Mouse (Mus musculus): Measurements from ENCODE around the gene Ttc28. TPM values are rescaled to one million over a fixed set of nuclear protein-coding genes. Genes with fewer than 3 reads are reported as not detected.

The Ttc28 gene
- polyA plus RNA-seq, 2 experiments: 0.48 to 0.81 TPM

- ATAC-seq (ENCODE audit: insufficient read depth): no peak
- H3K4me1 ChIP-seq (replicated peaks; ENCODE audit: control insufficient read depth in 2 of 2, insufficient read depth in 2 of 2, low read length in 1 of 2): peaks cover 0 to 3% of the 10 kb centered on the region in 2 experiments; a peak in 1 of 4 replicates
- DNase-seq (ENCODE audit: low read depth in 3 of 3, low spot score in 3 of 3): no peak
- WGBS (ENCODE audit: insufficient replicate concordance): 60% methylated on average over 4 of the region's 4 CpGs
- H3K9me3 ChIP-seq (ENCODE audit: control insufficient read depth, low read length): no peaks in the 10 kb centered on the region
- no peaks in the 10 kb centered on the region for H3K36me3 ChIP-seq (replicated peaks; ENCODE audit: control insufficient read depth, insufficient read depth, low read depth)
- H3K27ac ChIP-seq: no peak overlapping the region
- H3K4me3 ChIP-seq (ENCODE audit: insufficient read depth in 1 of 2, low read depth in 2 of 2, low read length in 2 of 2): no peak overlapping the region
- no peaks in the 10 kb centered on the region for H3K27me3 ChIP-seq (ENCODE audit: control insufficient read depth, insufficient read depth, low read length)
- TF ChIP-seq CTCF (IDR thresholded peaks at IDR 0.05; ENCODE audit: low read depth): no peak
- TF ChIP-seq EP300 (IDR thresholded peaks at IDR 0.05; ENCODE audit: low read depth): no peak
- no peak overlapping the region for H3K4me2 ChIP-seq (ENCODE audit: low read depth)
- no peak overlapping the region for H3K9ac ChIP-seq (replicated peaks)
These were observed 263.2 kb downstream of the Ttc28 start for GRCm38 (mm10) chr5:111142837-111143236.

DNA sequence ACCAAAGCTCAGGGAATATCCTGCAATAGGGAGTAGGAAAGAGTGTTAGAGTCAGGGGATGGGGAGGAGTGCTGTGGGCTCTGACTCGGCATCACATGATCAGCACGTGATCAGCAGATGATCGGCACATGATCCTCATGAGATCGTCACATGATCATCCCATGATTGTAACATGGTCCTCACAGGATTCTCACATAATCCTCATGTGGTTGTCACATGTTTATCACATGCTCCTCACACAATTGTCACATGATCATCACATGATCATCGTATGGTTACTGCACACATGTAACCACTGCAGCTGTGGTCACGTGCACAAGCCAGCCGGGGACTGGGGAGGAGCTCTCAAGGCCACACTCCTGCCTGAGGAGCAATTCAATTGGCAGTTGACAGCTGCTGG lies 264.8 kb downstream of the Ttc28 start:
- Histone ChIP-seq H3K9me3 (ENCODE audit: control insufficient read depth, low read length) (no peaks in the 10 kb centered on the region), H3K4me1 (replicated peaks; ENCODE audit: control insufficient read depth in 2 of 2, insufficient read depth in 2 of 2, low read length in 1 of 2) (peaks cover 0 to 3% of the 10 kb centered on the region in 2 experiments; a peak in 1 of 4 replicates), H3K9ac (replicated peaks) (no peak overlapping the region), H3K36me3 (replicated peaks; ENCODE audit: control insufficient read depth, insufficient read depth, low read depth) (no peaks in the 10 kb centered on the region), H3K4me3 (ENCODE audit: insufficient read depth in 1 of 2, low read depth in 2 of 2, low read length in 2 of 2) (no peak overlapping the region), H3K27me3 (ENCODE audit: control insufficient read depth, insufficient read depth, low read length) (no peaks in the 10 kb centered on the region), H3K4me2 (ENCODE audit: low read depth) (no peak overlapping the region), H3K27ac (no peak overlapping the region)
- no peak for DNase-seq (ENCODE audit: low read depth in 3 of 3, low spot score in 3 of 3)
- 78% methylated on average over 7 of the region's 7 CpGs for WGBS (ENCODE audit: insufficient replicate concordance)
- ATAC-seq (ENCODE audit: insufficient read depth): no peak
- TF ChIP-seq CTCF (IDR thresholded peaks at IDR 0.05; ENCODE audit: low read depth) (no peak), EP300 (IDR thresholded peaks at IDR 0.05; ENCODE audit: low read depth) (no peak)

DNA sequence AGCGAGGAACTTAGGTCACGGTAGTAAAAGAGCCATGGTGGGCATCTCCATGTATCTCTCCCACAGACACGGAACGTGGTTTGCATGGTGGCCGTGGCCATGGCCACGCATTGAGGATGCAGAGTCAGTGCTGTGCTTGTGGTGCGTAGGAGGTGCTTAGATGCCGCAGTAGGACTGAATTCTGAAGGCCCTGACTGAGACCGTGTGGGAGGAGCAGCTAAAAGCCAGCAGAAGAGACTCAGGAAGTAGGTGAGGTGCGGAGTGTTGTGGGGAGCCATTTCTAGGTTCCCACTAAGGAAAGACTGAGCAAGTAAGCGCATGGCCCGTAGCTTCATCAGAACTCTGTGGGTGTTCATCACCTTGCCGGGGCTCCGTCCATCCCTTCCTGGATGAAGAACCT lies 271.0 kb downstream of the Ttc28 start:
- no peak overlapping the region for H3K9ac ChIP-seq (replicated peaks)
- no peak for ATAC-seq (ENCODE audit: insufficient read depth)
- H3K4me3 ChIP-seq (ENCODE audit: insufficient read depth in 1 of 2, low read depth in 2 of 2, low read length in 2 of 2): no peak overlapping the region
- H3K27ac ChIP-seq: no peak overlapping the region
- H3K9me3 ChIP-seq (ENCODE audit: control insufficient read depth, low read length): no peaks in the 10 kb centered on the region
- no peak overlapping the region for H3K4me2 ChIP-seq (ENCODE audit: low read depth)
- no peaks in the 10 kb centered on the region for H3K4me1 ChIP-seq (replicated peaks; ENCODE audit: control insufficient read depth in 2 of 2, insufficient read depth in 2 of 2, low read length in 1 of 2)
- no peak for DNase-seq (ENCODE audit: low read depth in 3 of 3, low spot score in 3 of 3)
- no peaks in the 10 kb centered on the region for H3K27me3 ChIP-seq (ENCODE audit: control insufficient read depth, insufficient read depth, low read length)
- no peak for TF ChIP-seq EP300 (IDR thresholded peaks at IDR 0.05; ENCODE audit: low read depth)
- no peak for TF ChIP-seq CTCF (IDR thresholded peaks at IDR 0.05; ENCODE audit: low read depth)
- 73% methylated on average over 14 of the region's 14 CpGs for WGBS (ENCODE audit: insufficient replicate concordance)
- no peaks in the 10 kb centered on the region for H3K36me3 ChIP-seq (replicated peaks; ENCODE audit: control insufficient read depth, insufficient read depth, low read depth)

DNA sequence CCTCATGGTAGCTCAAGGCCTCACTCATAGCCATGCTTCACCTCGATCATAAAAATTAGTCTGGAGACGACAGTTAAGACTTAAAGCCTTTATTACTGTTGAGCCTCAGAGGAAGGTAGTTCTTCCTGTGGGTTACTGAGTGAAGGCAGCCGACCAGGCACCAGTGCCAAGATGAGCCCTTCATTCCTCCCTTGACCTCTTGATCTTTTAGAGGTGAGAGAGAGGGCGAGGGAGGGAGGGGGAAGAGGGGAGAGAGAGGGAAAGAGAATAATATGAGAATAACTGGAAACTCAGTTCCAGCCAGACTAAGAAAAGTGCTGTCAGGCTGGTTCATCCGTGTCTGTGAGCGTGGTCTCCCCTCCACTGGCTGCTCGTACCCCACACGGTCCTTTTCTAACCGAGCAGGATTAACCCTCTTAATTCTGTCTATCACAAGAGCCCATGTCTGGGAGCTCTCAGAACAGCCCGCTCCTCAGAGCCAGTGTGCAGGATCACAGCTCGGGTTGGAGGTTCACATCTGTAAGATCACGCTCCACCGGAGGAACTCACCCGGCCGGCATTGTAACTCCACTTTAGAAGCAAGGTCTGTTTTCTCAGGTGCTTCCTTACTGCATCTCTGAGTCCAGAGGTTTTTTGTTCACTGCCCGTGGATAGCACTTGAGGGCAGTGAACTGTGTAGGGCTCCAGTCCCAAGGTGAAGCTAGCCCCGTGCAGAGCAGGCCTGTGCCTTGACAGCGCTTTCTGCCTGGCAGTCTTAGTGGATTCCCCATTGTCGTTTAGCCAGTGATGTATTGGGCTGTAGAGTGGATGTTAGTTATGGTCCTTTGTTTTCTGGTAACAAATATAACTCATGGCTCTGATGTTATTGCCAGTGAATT lies 272.5 kb downstream of the Ttc28 start:
- no peak for ATAC-seq (ENCODE audit: insufficient read depth)

DNA sequence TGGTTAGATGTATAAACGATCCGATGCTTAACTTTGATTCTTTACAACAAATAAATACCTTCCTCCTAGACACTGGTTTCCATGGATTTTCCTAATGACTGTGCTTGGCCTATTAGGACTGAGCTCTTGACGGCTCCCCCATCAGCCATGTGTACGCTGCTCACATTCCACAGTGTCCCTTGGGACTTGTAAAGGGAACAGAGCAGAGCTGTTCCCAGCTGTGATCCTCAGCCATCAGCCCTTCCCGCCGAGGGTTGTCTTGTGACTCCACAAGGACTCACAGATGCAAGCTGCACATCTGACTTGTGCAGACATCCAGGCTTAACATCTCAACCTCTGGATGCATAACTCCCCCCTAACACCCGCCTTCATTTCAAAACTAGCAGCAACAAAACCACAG lies 275.0 kb downstream of the Ttc28 start:
- no peak overlapping the region for H3K9ac ChIP-seq (replicated peaks)
- TF ChIP-seq EP300 (IDR thresholded peaks at IDR 0.05; ENCODE audit: low read depth) (no peak), CTCF (IDR thresholded peaks at IDR 0.05; ENCODE audit: low read depth) (no peak)
- H3K27ac ChIP-seq: no peak overlapping the region
- 60% methylated on average over 7 of the region's 7 CpGs for WGBS (ENCODE audit: insufficient replicate concordance)
- H3K27me3 ChIP-seq (ENCODE audit: control insufficient read depth, insufficient read depth, low read length): no peaks in the 10 kb centered on the region
- no peak overlapping the region for H3K4me2 ChIP-seq (ENCODE audit: low read depth)
- no peaks in the 10 kb centered on the region for H3K4me1 ChIP-seq (replicated peaks; ENCODE audit: control insufficient read depth in 2 of 2, insufficient read depth in 2 of 2, low read length in 1 of 2)
- no peaks in the 10 kb centered on the region for H3K9me3 ChIP-seq (ENCODE audit: control insufficient read depth, low read length)
- no peak overlapping the region for H3K4me3 ChIP-seq (ENCODE audit: insufficient read depth in 1 of 2, low read depth in 2 of 2, low read length in 2 of 2)
- DNase-seq (ENCODE audit: low read depth in 3 of 3, low spot score in 3 of 3) (no peak), ATAC-seq (ENCODE audit: insufficient read depth) (no peak)
- H3K36me3 ChIP-seq (replicated peaks; ENCODE audit: control insufficient read depth, insufficient read depth, low read depth): no peaks in the 10 kb centered on the region

More for the DNA sequence above, 272.5 kb downstream of the Ttc28 start:
- Histone ChIP-seq H3K36me3 (replicated peaks; ENCODE audit: control insufficient read depth, insufficient read depth, low read depth) (no peaks in the 10 kb centered on the region), H3K4me1 (replicated peaks; ENCODE audit: control insufficient read depth in 2 of 2, insufficient read depth in 2 of 2, low read length in 1 of 2) (no peaks in the 10 kb centered on the region), H3K27ac (no peak overlapping the region), H3K9me3 (ENCODE audit: control insufficient read depth, low read length) (no peaks in the 10 kb centered on the region), H3K9ac (replicated peaks) (no peak overlapping the region), H3K4me3 (ENCODE audit: insufficient read depth in 1 of 2, low read depth in 2 of 2, low read length in 2 of 2) (no peak overlapping the region), H3K4me2 (ENCODE audit: low read depth) (no peak overlapping the region), H3K27me3 (ENCODE audit: control insufficient read depth, insufficient read depth, low read length) (no peaks in the 10 kb centered on the region)
- TF ChIP-seq CTCF (IDR thresholded peaks at IDR 0.05; ENCODE audit: low read depth) (no peak), EP300 (IDR thresholded peaks at IDR 0.05; ENCODE audit: low read depth) (no peak)
- 57% methylated on average over 19 of the region's 19 CpGs for WGBS (ENCODE audit: insufficient replicate concordance)
- no peak for DNase-seq (ENCODE audit: low read depth in 3 of 3, low spot score in 3 of 3)
